Mouse (Mus musculus) layer of hippocampus, postnatal 14 days (tissue): ENCODE data around the gene Cct3. TPM values are rescaled to one million over a fixed set of nuclear protein-coding genes. Genes with fewer than 3 reads are reported as not detected.
"Not testable (repeated sequence)": the region's sequence is repeated elsewhere in the genome, so short reads cannot be mapped to it uniquely, and the experiment has no call there.

Experiments
- DNase-seq, 2 experiments: peaks; one replicate each; pipeline ENCODE4 v3.0.0; 2021 to 2022; ENCODE audit warnings: low spot score in 2 of 2, mixed read lengths in 1 of 2
- long read RNA-seq, 2 experiments: library from polyadenylated mRNA; stranded (forward); transcript quantifications; one replicate each; pipeline ENCODE4 v2.0.0; 2021
- total RNA-seq, 2 experiments: library from RNA; stranded (reverse); gene quantifications; 2 replicates each; pipeline ENCODE4 v1.2.3; 2021

Cct3 gene
- total RNA-seq, result 100 to 1,000 TPM; 191 to 198 TPM
- long read RNA-seq, experiment 1, transcript Cct3-201 (14 exons, 1,977 nt), result major isoform, 130 of 138 reads
- long read RNA-seq, experiment 1, partial matches to known transcripts, result 3 of 138 reads
- long read RNA-seq, experiment 1, other reads (novel, unspliced or antisense), result 4 of 138 reads
- long read RNA-seq, experiment 2, transcript Cct3-201 (14 exons, 1,977 nt), result major isoform, 158 of 169 reads
- long read RNA-seq, experiment 2, partial matches to known transcripts, result 4 of 169 reads
- long read RNA-seq, experiment 2, other reads (novel, unspliced or antisense), result 6 of 169 reads

DNA sequence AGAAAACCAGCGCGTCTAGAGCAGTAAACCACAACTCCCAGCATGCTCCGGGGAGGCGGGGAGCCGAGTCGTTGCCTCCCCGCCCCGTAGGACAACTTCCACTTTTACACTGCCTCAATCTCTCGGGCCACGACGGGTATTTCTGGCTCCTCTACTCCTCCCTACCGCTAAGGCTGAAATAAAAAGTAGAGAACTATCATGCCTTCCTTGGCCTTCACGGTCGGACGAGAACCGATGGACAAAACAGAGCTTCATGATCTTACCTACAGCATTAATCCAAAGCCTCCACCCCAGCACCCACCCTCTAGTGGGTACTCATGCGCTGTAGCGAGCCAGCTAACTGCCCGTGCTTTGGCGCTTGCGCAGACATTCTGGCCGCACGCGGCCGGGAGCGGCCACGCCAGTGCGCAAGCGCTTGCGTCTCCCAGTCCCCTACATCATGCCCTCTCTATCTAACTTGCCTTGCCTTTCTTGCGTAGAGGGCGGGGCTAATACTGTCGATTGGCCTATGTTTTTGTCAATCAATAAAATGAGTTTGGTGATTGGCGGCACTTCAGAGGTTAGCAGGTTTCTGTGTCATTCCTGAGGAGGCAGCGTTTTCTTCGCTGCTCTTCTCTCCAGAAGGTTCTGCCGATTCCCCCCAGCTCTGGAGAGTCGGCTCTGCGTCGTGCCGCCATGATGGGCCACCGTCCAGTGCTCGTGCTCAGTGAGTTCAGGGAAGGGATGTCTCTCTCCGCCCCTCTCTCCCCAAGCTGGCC is at the start of gene Cct3, which contains the start of gene Tsacc:
TSS of gene Cct3 (plus strand) at position 556 of the 758 bp plus-strand sequence.
TSS of gene Tsacc (minus strand) at position 439 of the 758 bp plus-strand sequence.
- peak; percentile 94 to 98 for DNase-seq

DNA sequence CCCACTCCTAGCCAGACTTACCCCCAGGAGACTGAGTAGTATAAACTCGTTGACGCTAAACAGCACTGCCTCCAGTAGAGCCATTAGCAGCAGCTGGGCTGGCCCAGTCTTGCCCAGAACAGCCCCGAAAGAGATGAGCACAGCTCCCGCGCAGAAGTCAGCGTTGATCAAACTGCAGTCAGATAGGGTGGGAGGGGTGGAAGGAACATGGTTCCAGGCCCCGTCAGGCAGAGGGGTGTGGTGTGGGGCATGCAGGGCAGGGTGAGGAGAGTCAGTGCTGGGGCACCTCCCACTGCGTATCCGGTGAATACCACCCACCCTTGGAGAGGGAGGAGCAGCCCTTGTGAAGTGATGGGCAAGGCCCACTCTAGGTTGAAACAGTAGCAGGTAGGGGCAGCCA is 49.2 kb upstream of the Cct3 start:
- no peak for DNase-seq

DNA sequence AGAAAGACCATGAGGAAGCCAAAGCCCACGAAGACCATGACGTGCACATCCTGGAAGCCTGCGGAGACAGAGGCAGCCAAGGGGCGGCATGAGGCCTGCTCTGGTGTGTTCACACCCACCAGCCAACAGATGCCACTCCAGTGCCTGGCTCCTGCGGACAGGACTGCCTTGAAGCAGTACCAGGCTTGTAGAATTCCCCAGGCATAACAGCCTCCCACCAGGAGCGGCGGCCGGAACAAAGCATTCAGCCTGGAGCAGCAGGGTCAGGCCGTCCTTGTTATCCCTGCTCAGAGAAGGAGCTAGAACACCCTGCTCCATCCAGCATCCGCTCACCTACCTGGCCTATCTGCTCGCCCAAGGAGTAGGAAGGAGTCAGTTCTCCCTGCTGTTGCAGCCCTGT is 48.5 kb upstream of the Cct3 start:
- no peak for DNase-seq

DNA sequence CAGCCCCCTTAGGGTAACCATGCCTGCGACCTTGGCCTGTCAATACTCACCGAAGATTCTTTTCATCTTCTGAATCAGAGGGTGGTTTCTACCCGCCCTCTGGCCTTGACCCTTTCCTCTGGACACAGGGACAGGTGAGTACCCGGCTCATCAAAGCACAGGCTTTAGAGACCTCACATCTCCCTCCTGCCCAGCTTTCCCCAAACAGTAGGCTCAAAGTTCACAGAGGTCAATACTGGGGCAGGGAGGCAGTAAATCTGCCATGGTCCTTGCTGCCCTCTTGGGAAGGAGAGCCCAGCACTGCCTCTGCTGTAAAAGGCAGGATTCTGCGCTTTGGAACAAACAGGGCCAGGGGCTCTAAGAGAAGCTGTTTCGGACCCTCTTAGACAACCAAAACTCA is 44.2 kb upstream of the Cct3 start:
- no peak for DNase-seq

GRCm38 (mm10) chr3:88254268-88254926 is 42.5 kb upstream of the Cct3 start, which contains the start of gene Rhbg:
Gene Rhbg, minus strand, starts transcription at chr3:88254709.
- no peak for DNase-seq

DNA sequence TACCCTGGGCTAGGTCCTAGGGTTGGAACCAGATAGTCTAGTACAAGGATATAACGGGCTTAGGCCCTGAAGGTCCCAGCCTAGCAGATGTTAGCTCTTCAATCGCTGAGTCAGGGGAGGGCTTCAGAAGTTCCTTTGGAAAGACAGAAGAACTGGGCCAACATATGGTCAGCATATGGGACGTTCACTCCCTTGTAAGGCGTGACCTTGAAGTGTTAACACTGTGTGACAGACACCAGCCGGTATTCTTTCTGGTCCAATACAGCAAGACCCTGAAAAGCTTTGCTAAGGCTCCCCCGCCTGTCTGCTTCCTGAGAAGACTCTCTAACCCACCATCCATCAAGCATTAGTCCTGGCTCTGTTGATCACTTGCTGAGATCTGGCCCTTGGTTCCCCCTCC is 41.0 kb upstream of the Cct3 start:
- no peak for DNase-seq

- no peak for DNase-seq
Observed at GRCm38 (mm10) chr3:88256382-88256781, 40.5 kb upstream of the Cct3 start.

DNA sequence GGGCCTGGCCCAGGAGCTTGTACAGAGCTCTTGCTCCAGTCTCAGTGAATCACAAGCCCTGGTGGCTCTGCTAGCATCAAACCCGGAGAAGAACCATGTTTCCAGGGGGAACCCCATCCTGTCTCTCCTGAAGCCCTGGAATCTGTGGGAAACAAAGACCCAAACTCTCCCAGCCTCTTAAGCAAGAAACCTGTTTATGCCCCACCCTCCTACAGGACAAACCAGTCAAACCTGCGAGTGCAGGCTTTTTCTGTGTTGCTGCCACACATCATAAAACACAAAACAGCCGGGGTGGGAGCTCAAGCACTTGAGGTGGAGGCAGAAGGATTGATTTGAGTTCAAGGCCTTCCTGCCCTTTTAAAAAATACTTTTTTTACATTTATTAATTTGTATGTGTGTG is 34.6 kb upstream of the Cct3 start:
- no peak for DNase-seq

DNA sequence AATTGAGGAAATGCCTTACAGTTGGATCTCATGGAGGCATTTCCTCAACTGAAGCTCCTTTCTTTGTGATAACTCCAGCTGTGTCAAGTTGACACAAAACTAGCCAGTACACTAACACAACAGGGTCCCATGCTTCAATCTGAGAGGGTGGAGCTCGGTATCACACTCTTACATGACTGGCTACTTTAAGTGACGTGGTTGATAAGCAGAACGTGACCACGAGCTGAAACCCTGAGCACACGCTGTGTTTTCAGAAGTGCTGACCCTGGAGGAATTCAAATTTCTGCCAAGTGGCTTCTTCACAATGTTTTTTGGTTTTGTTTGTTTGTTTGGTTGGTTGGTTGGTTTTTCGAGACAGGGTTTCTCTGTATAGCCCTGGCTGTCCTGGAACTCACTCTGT is 28.9 kb upstream of the Cct3 start:
- not testable (repeated sequence) for DNase-seq

GRCm38 (mm10) chr3:88268991-88269390 is 27.9 kb upstream of the Cct3 start:
- no peak for DNase-seq

DNA sequence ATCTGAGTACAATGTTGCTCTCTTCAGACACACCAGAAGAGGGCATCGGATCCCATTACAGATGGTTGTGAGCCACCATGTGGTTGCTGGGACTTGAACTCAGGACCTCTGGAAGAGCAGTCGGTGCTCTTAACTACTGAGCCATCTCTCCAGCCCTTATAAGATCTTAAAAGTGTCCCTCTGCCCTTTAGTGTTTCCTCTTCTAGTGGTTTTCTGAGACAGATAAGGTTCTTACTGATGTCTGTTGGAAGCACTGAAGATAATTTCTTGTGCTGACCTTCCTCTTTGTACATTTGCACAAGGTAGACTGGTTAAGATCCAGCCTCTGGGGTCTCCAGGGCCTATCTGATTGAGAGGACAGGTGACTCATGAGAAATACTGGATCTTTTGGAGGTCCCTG is 25.6 kb upstream of the Cct3 start:
- not testable (repeated sequence) for DNase-seq

DNA sequence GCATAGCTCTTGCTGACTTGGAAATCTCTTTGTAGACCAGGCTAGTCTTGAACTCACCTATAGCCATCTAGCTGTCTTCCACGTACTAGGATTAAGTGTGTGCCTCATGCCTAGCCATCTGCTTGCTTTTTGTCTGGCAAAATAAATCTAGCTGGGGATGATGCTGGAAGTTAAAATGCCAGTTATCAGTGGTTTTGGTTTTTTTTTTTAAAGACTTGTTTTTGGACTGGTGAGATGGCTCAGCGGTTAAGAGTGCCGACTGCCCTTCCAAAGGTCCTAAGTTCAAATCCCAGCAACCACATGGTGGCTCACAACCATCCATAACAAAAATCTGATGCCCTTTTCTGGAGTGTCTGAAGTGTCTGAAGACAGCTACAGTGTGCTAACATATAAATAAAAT is 25.1 kb upstream of the Cct3 start:
- DNase-seq, result no peak

GRCm38 (mm10) chr3:88274002-88274401 is 22.9 kb upstream of the Cct3 start:
- no peak for DNase-seq

- no peak for DNase-seq
Observed at GRCm38 (mm10) chr3:88276121-88276520, 20.8 kb upstream of the Cct3 start.

DNA sequence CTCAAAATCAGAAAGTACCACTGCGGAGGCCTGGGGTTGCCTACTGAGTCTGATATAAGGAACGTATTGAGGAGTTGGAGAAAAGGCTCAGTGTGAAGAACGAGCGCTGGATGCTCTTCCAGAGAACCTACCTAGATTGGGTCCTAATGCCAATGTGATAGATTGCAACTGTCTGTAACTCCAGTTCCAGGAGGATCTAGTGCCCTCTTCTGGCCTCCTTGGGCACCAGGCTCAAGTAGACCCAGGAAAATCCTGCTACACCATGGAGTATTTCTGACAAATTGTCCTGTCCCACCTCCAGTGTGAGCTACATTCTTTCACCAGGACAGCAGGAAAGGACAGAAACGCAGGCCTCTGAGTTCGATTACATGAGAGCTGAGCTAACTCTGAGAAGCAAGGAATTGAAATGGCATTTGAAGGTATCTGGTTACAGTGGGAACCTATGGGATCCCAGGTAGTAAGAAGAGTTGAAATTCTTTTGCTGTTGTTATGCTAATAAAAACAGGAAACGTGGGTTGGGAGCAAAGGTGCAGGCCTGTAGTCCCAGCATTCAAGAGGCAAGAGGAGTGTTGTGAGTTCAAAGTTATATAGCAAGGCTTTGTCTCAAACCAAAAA is 20.3 kb upstream of the Cct3 start:
- peak; percentile 17 to 28 for DNase-seq

- no peak for DNase-seq
Observed at GRCm38 (mm10) chr3:88280035-88280434, 16.9 kb upstream of the Cct3 start.

GRCm38 (mm10) chr3:88281141-88281916 is 15.6 kb upstream of the Cct3 start:
- not testable (repeated sequence) for DNase-seq

- not testable (repeated sequence) for DNase-seq
Observed at GRCm38 (mm10) chr3:88284815-88285564, 11.9 kb upstream of the Cct3 start.

DNA sequence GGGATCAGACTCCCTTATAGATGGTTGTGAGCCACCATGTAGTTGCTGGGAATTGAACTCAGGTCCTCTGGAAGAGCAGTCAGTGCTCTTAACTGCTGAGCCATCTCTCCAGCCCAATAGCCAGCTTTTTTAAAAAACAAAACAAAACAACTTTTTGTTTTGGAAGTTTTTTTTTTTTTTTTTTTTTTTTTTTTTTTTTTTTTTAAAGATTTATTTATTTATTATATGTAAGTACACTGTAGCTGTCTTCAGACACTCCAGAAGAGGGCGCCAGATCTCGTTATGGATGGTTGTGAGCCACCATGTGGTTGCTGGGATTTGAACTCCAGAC is 11.4 kb upstream of the Cct3 start:
- not testable (repeated sequence) for DNase-seq

DNA sequence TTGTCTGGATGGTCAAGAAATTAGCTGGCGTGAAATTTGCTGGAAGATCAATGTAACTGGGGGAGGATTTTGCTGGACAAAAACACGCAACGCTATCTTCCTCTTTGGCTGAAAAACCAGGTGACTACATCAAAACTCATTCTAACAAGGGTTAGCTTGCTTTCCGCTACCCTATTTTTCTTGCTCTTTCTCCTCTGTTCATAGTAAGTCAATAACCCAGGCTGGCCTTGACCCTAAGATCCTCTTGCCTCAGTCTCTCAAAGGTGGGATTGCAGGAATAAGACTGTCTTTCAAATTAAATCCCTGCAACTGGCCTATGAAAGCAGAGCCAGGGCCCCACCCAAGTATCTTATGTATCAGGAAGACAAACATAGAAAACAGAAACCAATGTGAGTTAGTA is 9.8 kb upstream of the Cct3 start, which contains the start of gene Gm38392:
TSS of gene Gm38392 (minus strand) at position 101 of the 400 bp plus-strand sequence.
- DNase-seq, result no peak
